Mouse (Mus musculus): ENCODE results near the gene Gm10487. TPM values are rescaled to one million over a fixed set of nuclear protein-coding genes. Genes with fewer than 3 reads are reported as not detected.
"Not testable (repeated sequence)": the region's sequence is repeated elsewhere in the genome, so short reads cannot be mapped to it uniquely, and the experiment has no call there.

The Gm10487 gene
- polyA plus RNA-seq (2012), result not detected in 2 replicates

GRCm38 (mm10) chrX:30843369-30843768 is at the start of gene Gm10487:
Gene Gm10487, minus strand, starts transcription at chrX:30843469.
- not testable (repeated sequence) for H3K36me3 ChIP-seq (ENCODE audit: control insufficient read depth); H3K4me1 ChIP-seq (ENCODE audit: control insufficient read depth); H3K27me3 ChIP-seq (ENCODE audit: control insufficient read depth); H3K4me3 ChIP-seq (replicated peaks); H3K9me3 ChIP-seq (ENCODE audit: control insufficient read depth, low read length)

Measured in erythroblast, embryonic 14.5 days (primary cell).